Comparison of ENCODE assay signal across 9 mouse cellular contexts in genomic region chr13:32662041-32662440, GRCm38 (mm10).
DNase-seq lines count a peak whose midpoint lies in the region; ATAC-seq and TF ChIP-seq lines count a peak whose summit lies in the region.
"Had no signal": no experiment of that assay in that cellular context is flagged by ENCODE, and none has a peak within 500 bp of the region (broad histone marks: within the 10 kb centered on the region; RNA-seq: fewer than 3 reads in every experiment).

No protein-coding gene starts in this region.

- DNase-seq in gastrocnemius, adult 2 months, result peak; percentile 26
- no peak for DNase-seq in gastrocnemius, postnatal 36 days
- DNase-seq in retina, embryonic 14.5 days (ENCODE audit: low spot score), result peak; percentile 33
- no peak for DNase-seq in retina, postnatal 1 day
- DNase-seq in embryo, embryonic 10.5 days (ENCODE audit: low spot score), result peak; percentile 67
- no peak for DNase-seq in stomach, postnatal 0 days (ENCODE audit: low spot score)
- no peak for DNase-seq in cerebellum, postnatal 4 days (ENCODE audit: low spot score in 2 of 2)
- DNase-seq in frontal cortex, postnatal 14 days (ENCODE audit: low spot score in 2 of 2), result no peak
- DNase-seq: right cerebral cortex, postnatal 4 days had no signal

- intact Hi-C loops in gastrocnemius, adult 2 months (cut with DNase I), result loop anchor here (5.0 kb wide), 3 partner anchors 170 to 860 kb away; no protein-coding TSS in a partner anchor
- intact Hi-C loops in gastrocnemius, postnatal 36 days (cut with DNase I), result loop anchor here (5.0 to 10.0 kb wide), 3 partner anchors 165 to 860 kb away; no protein-coding TSS in a partner anchor

- no peak for ATAC-seq in stomach, postnatal 0 days (ENCODE audit: low FRiP score, low TSS enrichment)

- H3K9ac ChIP-seq in stomach, postnatal 0 days (ENCODE audit: low read length), result no peak overlapping the region

- no peak overlapping the region for H3K27ac ChIP-seq in gastrocnemius, adult 2 months
- H3K27ac ChIP-seq in stomach, postnatal 0 days (replicated peaks), result no peak overlapping the region

- H3K9me3 ChIP-seq in stomach, postnatal 0 days (ENCODE audit: control insufficient read depth, low read length), result no peaks in the 10 kb centered on the region

- 73% methylated on average over 3 of the region's 3 CpGs for WGBS in stomach, postnatal 0 days

- H3K4me3 ChIP-seq in gastrocnemius, adult 2 months, result no peak overlapping the region
- no peak overlapping the region for H3K4me3 ChIP-seq in stomach, postnatal 0 days (ENCODE audit: low read depth, low read length)

- TF ChIP-seq CTCF in gastrocnemius, adult 2 months (IDR thresholded peaks at IDR 0.05), result peak; percentile 63
- TF ChIP-seq CTCF in stomach, postnatal 0 days (IDR thresholded peaks at IDR 0.05; ENCODE audit: low read depth), result peak; percentile 65

- no peak overlapping the region for H3K4me2 ChIP-seq in stomach, postnatal 0 days (replicated peaks; ENCODE audit: low read depth)

- no peak for TF ChIP-seq EP300 in stomach, postnatal 0 days (optimal IDR thresholded peaks at IDR 0.05)

- H3K4me1 ChIP-seq in stomach, postnatal 0 days (replicated peaks; ENCODE audit: control insufficient read depth, insufficient read depth), result no peaks in the 10 kb centered on the region

- no peaks in the 10 kb centered on the region for H3K27me3 ChIP-seq in stomach, postnatal 0 days (ENCODE audit: control insufficient read depth, insufficient read depth, low read length)

- no peaks in the 10 kb centered on the region for H3K36me3 ChIP-seq in stomach, postnatal 0 days (ENCODE audit: control insufficient read depth, insufficient read depth, low read length)

Comparison
In these comparisons a context has a peak if more than half of its experiments do, and no peak if none do; other contexts are left out.
1. DNase-seq: peak in gastrocnemius, adult 2 months (single experiment), retina, embryonic 14.5 days (single experiment) and embryo, embryonic 10.5 days (single experiment); none in gastrocnemius, postnatal 36 days (0 of 2), retina, postnatal 1 day (single experiment), stomach, postnatal 0 days (single experiment), cerebellum, postnatal 4 days (0 of 2) and frontal cortex, postnatal 14 days (0 of 2).